Mouse (Mus musculus) regulatory T cell (primary cell): ENCODE data around the gene Kif18b.

Experiments
- in situ Hi-C: fragments of 300-600 bp; cut with MboI, MseI; formaldehyde crosslinking; loops from one replicate; pipeline ENCODE4 v1.15.1; 2025; ENCODE audit warnings: high pct_unique_total_duplicates

Gene Kif18b

GRCm38 (mm10) chr11:102924557-102925350 is at the start of gene Kif18b:
Gene Kif18b, minus strand, starts transcription at chr11:102925124.
- in situ Hi-C loops = no loop called here

GRCm38 (mm10) chr11:102972326-102972725 is 47.4 kb upstream of the Kif18b start:
- in situ Hi-C loops = loop anchor here (10.0 kb wide), 1 partner anchor 842 kb away; no protein-coding TSS in a partner anchor

- in situ Hi-C loops = loop anchor here (10.0 kb wide), 1 partner anchor 843 kb away; no protein-coding TSS in a partner anchor
These were observed 46.7 kb upstream of the Kif18b start for GRCm38 (mm10) chr11:102971604-102972003.

GRCm38 (mm10) chr11:102964547-102965091 is 39.7 kb upstream of the Kif18b start:
- in situ Hi-C loops = no loop called here

GRCm38 (mm10) chr11:102963855-102964546 is 39.1 kb upstream of the Kif18b start:
- in situ Hi-C loops = no loop called here

- in situ Hi-C loops = no loop called here
These were observed 38.4 kb upstream of the Kif18b start for GRCm38 (mm10) chr11:102963246-102963854.

- in situ Hi-C loops = no loop called here
These were observed 37.9 kb upstream of the Kif18b start for GRCm38 (mm10) chr11:102962861-102963245.

GRCm38 (mm10) chr11:102961082-102961481 is 36.2 kb upstream of the Kif18b start:
- in situ Hi-C loops = no loop called here

- in situ Hi-C loops = loop anchor here (10.0 kb wide), 1 partner anchor 496 kb away; no protein-coding TSS in a partner anchor
These were observed 33.9 kb upstream of the Kif18b start for GRCm38 (mm10) chr11:102958870-102959269.

GRCm38 (mm10) chr11:102958431-102958830 is 33.5 kb upstream of the Kif18b start:
- in situ Hi-C loops = loop anchor here (10.0 kb wide), 1 partner anchor 496 kb away; no protein-coding TSS in a partner anchor

GRCm38 (mm10) chr11:102957692-102958091 is 32.8 kb upstream of the Kif18b start:
- in situ Hi-C loops = loop anchor here (10.0 kb wide), 1 partner anchor 497 kb away; no protein-coding TSS in a partner anchor

GRCm38 (mm10) chr11:102956962-102957614 is 32.2 kb upstream of the Kif18b start:
- in situ Hi-C loops = loop anchor here (10.0 kb wide), 1 partner anchor 498 kb away; no protein-coding TSS in a partner anchor

- in situ Hi-C loops = loop anchor here (10.0 kb wide), 1 partner anchor 502 kb away; no protein-coding TSS in a partner anchor
These were observed 28.0 kb upstream of the Kif18b start for GRCm38 (mm10) chr11:102952922-102953321.

GRCm38 (mm10) chr11:102948043-102948961 is 23.4 kb upstream of the Kif18b start:
- in situ Hi-C loops = no loop called here

- in situ Hi-C loops = no loop called here
These were observed 22.0 kb upstream of the Kif18b start for GRCm38 (mm10) chr11:102946992-102947343.

- in situ Hi-C loops = no loop called here
These were observed 21.5 kb upstream of the Kif18b start, which contains the start of gene C1ql1 for GRCm38 (mm10) chr11:102946265-102946991. Gene C1ql1, minus strand, starts transcription at chr11:102946688.

GRCm38 (mm10) chr11:102945306-102946264 is 20.7 kb upstream of the Kif18b start:
- in situ Hi-C loops = no loop called here

GRCm38 (mm10) chr11:102941236-102941635 is 16.3 kb upstream of the Kif18b start:
- in situ Hi-C loops = loop anchor here (5.0 kb wide), 1 partner anchor 41 kb away; no protein-coding TSS in a partner anchor
